Mouse (Mus musculus): ENCODE results near the gene Ppm1m. TPM values are rescaled to one million over a fixed set of nuclear protein-coding genes. Genes with fewer than 3 reads are reported as not detected.
"Not testable (repeated sequence)": the region's sequence is repeated elsewhere in the genome, so short reads cannot be mapped to it uniquely, and the experiment has no call there.

The Ppm1m gene
- total and polyA plus RNA-seq, 2 experiments from 2014 or later, result 18.5 to 23.3 TPM

DNA sequence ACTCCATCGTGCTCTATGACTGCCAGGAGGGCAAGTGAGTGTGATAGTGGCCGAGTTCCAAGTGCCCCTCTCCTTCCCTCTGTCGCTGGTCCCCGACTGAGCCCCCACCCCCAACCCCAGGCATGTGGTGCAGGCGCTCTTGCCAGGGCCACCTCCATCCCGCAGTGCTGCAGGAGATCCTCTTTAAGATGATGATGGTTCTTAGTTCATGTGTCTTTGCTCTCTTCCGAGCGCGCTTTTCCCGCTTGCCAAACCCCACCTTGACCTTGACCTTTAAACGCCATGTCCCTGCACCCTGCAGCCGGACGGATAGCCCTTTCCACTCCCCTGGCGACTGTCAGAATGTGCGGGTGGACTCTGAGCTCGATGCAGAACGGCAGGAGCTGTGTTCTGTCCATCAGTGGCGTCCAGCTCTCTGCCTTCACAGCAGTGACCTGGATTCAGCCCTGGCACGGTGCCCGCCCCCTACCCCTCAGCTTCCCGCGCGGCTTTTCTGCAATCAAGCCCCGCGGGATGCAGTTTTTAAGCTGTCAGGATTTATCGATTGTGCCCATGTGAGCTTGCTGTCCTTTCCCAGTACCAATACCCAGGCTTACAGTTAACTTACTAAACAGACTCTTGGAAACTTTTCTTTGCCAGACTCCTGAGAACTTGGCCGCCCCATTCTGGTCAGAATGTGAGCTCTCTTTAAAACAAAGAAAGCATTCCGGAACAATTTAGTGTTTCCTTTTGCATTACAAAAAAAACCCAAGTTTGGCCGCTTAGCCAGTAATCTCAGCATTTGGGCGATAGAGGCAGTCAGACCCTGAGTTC lies 28.0 kb downstream of the Ppm1m start:
- Histone ChIP-seq H3K27me3 (ENCODE audit: insufficient read depth, low read length) (no peaks in the 10 kb centered on the region), H3K4me2 (ENCODE audit: low read depth, low read length) (peak overlapping the region; percentile 88), H3K9ac (replicated peaks; ENCODE audit: low read length) (peak overlapping the region; percentile 83), H3K36me3 (ENCODE audit: insufficient read depth, low read length) (no peaks in the 10 kb centered on the region), H3K4me1 (ENCODE audit: insufficient read depth, low read length) (peaks cover 19% of the 10 kb centered on the region), H3K4me3 (ENCODE audit: low read length) (peak overlapping the region; percentile 83), H3K27ac (peak overlapping the region; percentile 97), H3K9me3 (ENCODE audit: low read length) (no peaks in the 10 kb centered on the region)
- under 1% methylated on average over 30 of the region's 30 CpGs for WGBS
- DNase-seq (ENCODE audit: low spot score), result peak; percentile 74
- no peak for TF ChIP-seq CTCF (IDR thresholded peaks at IDR 0.05; ENCODE audit: low read depth)
- ATAC-seq, result peak; percentile 71

DNA sequence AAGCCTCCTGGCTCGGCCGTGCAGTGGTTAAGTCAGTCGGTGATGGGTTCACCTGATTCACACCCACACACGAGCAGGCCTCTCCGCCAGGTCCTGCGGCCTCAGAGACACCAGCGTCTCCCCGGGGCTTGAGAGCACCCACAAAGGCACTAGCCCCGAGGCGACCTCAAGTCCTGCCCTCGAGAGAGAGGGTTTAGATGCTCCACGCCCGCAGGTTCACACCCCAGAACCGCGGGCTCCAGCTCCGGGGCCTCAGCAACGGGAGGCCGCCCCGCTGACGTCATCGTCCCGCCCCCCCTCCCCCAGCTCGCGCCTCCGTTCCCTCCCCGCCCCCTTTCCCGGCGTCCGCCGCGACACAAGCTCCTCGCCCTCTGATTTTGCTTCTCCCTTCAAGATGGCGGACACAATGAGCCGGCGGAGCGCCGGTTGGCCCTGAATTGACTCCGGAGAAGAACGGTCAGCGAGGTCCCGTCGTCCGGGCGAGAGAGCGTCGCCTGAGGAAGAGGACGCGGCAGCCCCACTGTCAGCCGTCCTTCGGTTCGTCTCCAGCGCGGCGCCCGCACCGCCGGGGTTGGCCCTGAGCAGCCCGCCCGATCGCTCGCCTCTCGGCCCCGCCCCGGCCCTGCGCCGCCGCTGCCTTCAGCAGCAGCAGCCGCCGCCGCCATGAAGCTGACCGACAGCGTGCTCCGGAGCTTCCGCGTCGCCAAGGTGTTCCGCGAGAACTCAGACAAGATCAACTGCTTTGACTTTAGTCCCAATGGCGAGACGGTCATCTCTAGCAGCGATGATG lies 28.8 kb downstream of the Ppm1m start, which contains the start of gene Wdr82:
Wdr82 (plus strand) TSS at position 373 of the 790 bp plus-strand sequence.
- H3K36me3 ChIP-seq (ENCODE audit: insufficient read depth, low read length), result no peaks in the 10 kb centered on the region
- H3K27me3 ChIP-seq (ENCODE audit: insufficient read depth, low read length), result no peaks in the 10 kb centered on the region
- TF ChIP-seq CTCF (IDR thresholded peaks at IDR 0.05; ENCODE audit: low read depth), result no peak
- peak; percentile 94 for ATAC-seq
- WGBS, result under 1% methylated on average over 73 of the region's 81 CpGs
- DNase-seq (ENCODE audit: low spot score), result peak; percentile 95
- peaks cover 19% of the 10 kb centered on the region for H3K4me1 ChIP-seq (ENCODE audit: insufficient read depth, low read length)
- H3K4me2 ChIP-seq (ENCODE audit: low read depth, low read length), result peak within 1 kb of the TSS; percentile 88
- H3K4me3 ChIP-seq (ENCODE audit: low read length), result peak within 1 kb of the TSS; percentile 83
- H3K27ac ChIP-seq, result peak within 1 kb of the TSS; percentile 97
- H3K9me3 ChIP-seq (ENCODE audit: low read length), result no peaks in the 10 kb centered on the region
- H3K9ac ChIP-seq (replicated peaks; ENCODE audit: low read length), result peak within 1 kb of the TSS; percentile 83

DNA sequence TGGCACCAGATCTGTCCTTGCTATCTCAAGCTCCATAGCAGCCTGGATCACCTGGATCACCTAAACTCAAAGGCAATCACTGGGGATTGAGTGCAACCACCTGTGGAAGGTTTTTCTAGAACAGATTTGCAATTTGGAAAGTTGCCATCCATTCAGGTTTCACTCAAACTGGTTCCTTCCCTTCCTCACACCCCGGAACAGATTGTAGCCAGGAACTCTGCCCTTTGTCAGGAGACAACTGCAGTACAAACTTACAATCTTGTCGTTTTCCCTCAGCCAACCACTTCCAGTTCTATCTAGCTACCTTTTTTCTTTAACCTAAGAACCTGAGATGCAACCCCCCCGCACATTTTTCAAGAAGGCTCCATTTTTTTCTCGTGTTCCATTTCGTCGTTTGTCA lies 29.6 kb downstream of the Ppm1m start:
- Histone ChIP-seq H3K27me3 (ENCODE audit: insufficient read depth, low read length) (no peaks in the 10 kb centered on the region), H3K4me1 (ENCODE audit: insufficient read depth, low read length) (peaks cover 18% of the 10 kb centered on the region), H3K9me3 (ENCODE audit: low read length) (no peaks in the 10 kb centered on the region), H3K36me3 (ENCODE audit: insufficient read depth, low read length) (no peaks in the 10 kb centered on the region), H3K9ac (replicated peaks; ENCODE audit: low read length) (peak overlapping the region; percentile 83; the same call in 1 of the 2 replicates), H3K4me3 (ENCODE audit: low read length) (peak overlapping the region; percentile 83), H3K27ac (0 out of 2 replicates have a peak overlapping the region, but pooled peaks have one; percentile 97), H3K4me2 (ENCODE audit: low read depth, low read length) (peak overlapping the region; percentile 88)
- ATAC-seq, result no peak
- TF ChIP-seq CTCF (IDR thresholded peaks at IDR 0.05; ENCODE audit: low read depth), result no peak
- WGBS, result 44% methylated on average over 6 of the region's 6 CpGs
- DNase-seq (ENCODE audit: low spot score), result no peak

DNA sequence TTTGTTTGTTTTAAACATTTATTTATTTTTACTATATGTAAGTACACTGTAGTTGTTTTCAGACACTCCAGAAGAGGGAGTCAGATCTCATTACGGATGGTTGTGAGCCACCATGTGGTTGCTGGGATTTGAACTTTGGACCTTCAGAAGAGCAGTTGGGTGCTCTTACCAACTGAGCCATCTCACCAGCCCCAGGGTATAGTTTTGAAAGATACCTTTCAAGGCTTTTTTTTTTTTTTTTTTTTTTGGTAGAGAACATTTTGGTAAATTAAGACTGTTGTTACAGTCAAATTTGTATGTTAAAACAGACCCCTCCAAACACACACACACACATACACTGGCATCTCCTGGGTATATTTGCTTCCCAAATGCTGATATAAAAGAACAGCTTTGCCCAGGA lies 30.5 kb downstream of the Ppm1m start:
- not testable (repeated sequence) for DNase-seq (ENCODE audit: low spot score); H3K9me3 ChIP-seq (ENCODE audit: low read length); H3K4me2 ChIP-seq (ENCODE audit: low read depth, low read length); H3K9ac ChIP-seq (replicated peaks; ENCODE audit: low read length); ATAC-seq; H3K27ac ChIP-seq; H3K27me3 ChIP-seq (ENCODE audit: insufficient read depth, low read length); H3K36me3 ChIP-seq (ENCODE audit: insufficient read depth, low read length); H3K4me3 ChIP-seq (ENCODE audit: low read length)
- H3K4me1 ChIP-seq (ENCODE audit: insufficient read depth, low read length), result peaks cover 11% of the 10 kb centered on the region
- 68% methylated on average over 1 of the region's 1 CpGs for WGBS

DNA sequence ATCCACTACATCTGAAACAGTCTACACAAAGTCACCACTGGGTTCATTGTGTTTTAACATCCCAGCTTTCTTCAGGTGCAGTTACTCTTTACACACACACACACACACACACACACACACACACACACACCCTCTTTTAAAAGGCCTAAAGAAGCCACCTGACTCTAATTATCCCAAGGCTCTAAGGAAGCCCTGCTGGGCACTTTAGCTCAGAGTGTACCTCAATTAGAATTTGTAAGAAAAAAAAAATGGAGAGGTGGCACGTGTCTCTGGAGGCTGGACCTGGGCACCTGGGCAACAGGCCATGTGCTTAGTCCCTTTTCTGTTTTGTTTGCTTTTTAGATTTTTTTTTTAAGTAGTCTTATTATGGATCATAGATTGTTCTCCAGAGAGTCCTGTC lies 31.8 kb downstream of the Ppm1m start:
- DNase-seq (ENCODE audit: low spot score) (no peak), ATAC-seq (no peak)
- Histone ChIP-seq H3K4me3 (ENCODE audit: low read length) (no peak overlapping the region), H3K9ac (replicated peaks; ENCODE audit: low read length) (no peak overlapping the region), H3K4me1 (ENCODE audit: insufficient read depth, low read length) (no peaks in the 10 kb centered on the region), H3K36me3 (ENCODE audit: insufficient read depth, low read length) (no peaks in the 10 kb centered on the region), H3K27ac (no peak overlapping the region), H3K27me3 (ENCODE audit: insufficient read depth, low read length) (no peaks in the 10 kb centered on the region), H3K4me2 (ENCODE audit: low read depth, low read length) (no peak overlapping the region), H3K9me3 (ENCODE audit: low read length) (no peaks in the 10 kb centered on the region)
- 36% methylated on average over 1 of the region's 1 CpGs for WGBS
- no peak for TF ChIP-seq CTCF (IDR thresholded peaks at IDR 0.05; ENCODE audit: low read depth)

DNA sequence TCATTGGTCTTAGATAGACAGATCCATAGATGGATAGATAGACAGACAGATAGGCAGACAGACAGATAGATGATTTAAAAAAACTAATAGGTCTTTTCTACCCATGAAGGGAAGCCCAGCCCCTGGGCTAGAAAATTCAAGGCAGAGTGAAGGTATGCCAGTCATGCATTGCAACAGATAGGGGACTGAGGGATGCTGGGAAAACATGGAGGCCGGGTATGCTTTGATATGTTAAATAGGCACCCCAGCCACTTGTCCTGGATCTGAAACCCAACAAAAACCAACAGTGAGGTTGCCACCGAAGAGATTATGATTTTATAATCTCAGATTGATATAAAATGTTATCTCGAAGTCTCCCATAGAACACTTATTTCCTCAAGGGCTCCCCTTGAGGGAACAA lies 32.3 kb downstream of the Ppm1m start:
- ATAC-seq (no peak), DNase-seq (ENCODE audit: low spot score) (no peak)
- TF ChIP-seq CTCF (IDR thresholded peaks at IDR 0.05; ENCODE audit: low read depth), result no peak
- Histone ChIP-seq H3K4me2 (ENCODE audit: low read depth, low read length) (no peak overlapping the region), H3K27me3 (ENCODE audit: insufficient read depth, low read length) (no peaks in the 10 kb centered on the region), H3K27ac (no peak overlapping the region), H3K9me3 (ENCODE audit: low read length) (no peaks in the 10 kb centered on the region), H3K4me1 (ENCODE audit: insufficient read depth, low read length) (no peaks in the 10 kb centered on the region), H3K36me3 (ENCODE audit: insufficient read depth, low read length) (no peaks in the 10 kb centered on the region), H3K9ac (replicated peaks; ENCODE audit: low read length) (no peak overlapping the region), H3K4me3 (ENCODE audit: low read length) (no peak overlapping the region)
- WGBS, result 79% methylated on average over 3 of the region's 3 CpGs

Measured in hindbrain, postnatal 0 days (tissue).